Mouse (Mus musculus) A20 (cell line): ENCODE measurements around the gene Usp50.
A peak's percentile ranks its signal among the peaks of the same experiment; 100 is the strongest.

ENCODE experiments used
- DNase-seq: peaks from one replicate; pipeline ENCODE4 v3.0.0-alpha.2; 2011; ENCODE audit warnings: low read depth, low spot score

The Usp50 gene

GRCm38 (mm10) chr2:126665984-126666383 is 117.3 kb downstream of the Usp50 start:
- DNase-seq, result no peak

DNA sequence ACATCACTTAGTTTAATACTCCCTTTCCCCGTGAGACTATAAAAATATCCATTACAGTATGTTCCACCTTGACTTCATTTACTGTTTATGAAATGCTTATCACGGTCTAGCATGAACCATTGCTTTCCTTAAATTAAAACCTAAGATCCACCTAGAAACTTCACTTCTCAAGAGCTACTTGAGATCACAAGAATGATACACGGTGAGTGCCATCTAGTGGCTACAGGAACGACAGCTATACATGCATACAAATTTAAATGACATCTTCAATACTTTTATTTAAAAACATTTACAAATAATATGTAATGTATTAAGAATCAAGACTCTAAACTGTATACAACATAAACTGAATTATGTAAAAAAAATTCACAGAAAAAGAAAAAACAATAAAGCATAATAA is 119.8 kb downstream of the Usp50 start:
- peak; percentile 66 for DNase-seq
